Mouse (Mus musculus) embryonic facial prominence, embryonic 10.5 days (tissue): ENCODE data around the gene Hist1h3e. TPM values are rescaled to one million over a fixed set of nuclear protein-coding genes. Genes with fewer than 3 reads are reported as not detected.
"Not testable (repeated sequence)": the region's sequence is repeated elsewhere in the genome, so short reads cannot be mapped to it uniquely, and the experiment has no call there.

Source experiments
- DNase-seq: peaks from one replicate; pipeline ENCODE4 v3.0.0-alpha.2; 2017; ENCODE audit warnings: low spot score
- H3K27ac ChIP-seq: fragments of 300-500 bp; sonication (generic); replicated peaks from 2 replicates; pipeline ENCODE4 v1.5.1; 2016; ENCODE audit warnings: mild to moderate bottlenecking
- H3K27me3 ChIP-seq: fragments of 300-500 bp; sonication (generic); replicated peaks from 2 replicates; pipeline ENCODE4 v1.6.1; 2016; ENCODE audit warnings: low read depth, mild to moderate bottlenecking; ENCODE audit not compliant: poor library complexity, severe bottlenecking
- H3K36me3 ChIP-seq: fragments of 300-500 bp; sonication (generic); replicated peaks from 2 replicates; pipeline ENCODE4 v1.6.1; 2016; ENCODE audit warnings: mild to moderate bottlenecking, moderate library complexity
- H3K4me1 ChIP-seq: fragments of 300-500 bp; sonication (generic); 2 replicates; pipeline ENCODE4 v1.6.1; 2016
- H3K4me3 ChIP-seq: fragments of 300-500 bp; sonication (generic); 2 replicates; pipeline ENCODE4 v1.5.1; 2016; ENCODE audit warnings: mild to moderate bottlenecking, moderate library complexity
- H3K9me3 ChIP-seq: fragments of 300-500 bp; sonication (generic); 2 replicates; pipeline ENCODE4 v1.6.1; 2016; ENCODE audit warnings: mild to moderate bottlenecking
- WGBS: fragments of 180-500 bp; shearing (Covaris S2); methylation state at CpG from one replicate; pipeline ENCODE4 v1.1.7; 2016; 5-methylcytosine and 5-hydroxymethylcytosine counted together
- polyA plus RNA-seq: library from polyadenylated mRNA; unstranded; fragments of >200 nt; fragmentation: Nextera tagmentation; extraction: Ambion mirVana; gene quantifications from 2 replicates; pipeline ENCODE4 v1.2.1, GENCODE M21; 2016

The Hist1h3e gene
- polyA plus RNA-seq, 1 experiment from 2014 or later = 5.8 TPM

- Histone ChIP-seq H3K27me3 (no peaks in the 10 kb centered on the region), H3K4me1 (peaks cover 13% of the 10 kb centered on the region), H3K27ac (peak within 1 kb of the TSS; percentile 98), H3K36me3 (no peaks in the 10 kb centered on the region), H3K4me3 (peak within 1 kb of the TSS; percentile 61), H3K9me3 (no peaks in the 10 kb centered on the region)
- peak; percentile 79 for DNase-seq
- WGBS = under 1% methylated on average over 18 of the region's 18 CpGs
Observed at GRCm38 (mm10) chr13:23571022-23571503, 8.9 kb upstream of the Hist1h3e start, which contains the start of the genes Hist1h2ae and Hist1h2bg. TSS of gene Hist1h2ae (minus strand) at chr13:23571220. TSS of gene Hist1h2bg (plus strand) at chr13:23571396.

GRCm38 (mm10) chr13:23570261-23571021 lies 8.3 kb upstream of the Hist1h3e start:
- 1% methylated on average over 29 of the region's 41 CpGs for WGBS
- H3K9me3 ChIP-seq, H3K36me3 ChIP-seq, H3K27me3 ChIP-seq: not testable (repeated sequence)
- peak; percentile 26 for DNase-seq
- H3K27ac ChIP-seq = peak overlapping the region; percentile 98
- H3K4me3 ChIP-seq = peak overlapping the region; percentile 61
- H3K4me1 ChIP-seq = peaks cover 13% of the 10 kb centered on the region

DNA sequence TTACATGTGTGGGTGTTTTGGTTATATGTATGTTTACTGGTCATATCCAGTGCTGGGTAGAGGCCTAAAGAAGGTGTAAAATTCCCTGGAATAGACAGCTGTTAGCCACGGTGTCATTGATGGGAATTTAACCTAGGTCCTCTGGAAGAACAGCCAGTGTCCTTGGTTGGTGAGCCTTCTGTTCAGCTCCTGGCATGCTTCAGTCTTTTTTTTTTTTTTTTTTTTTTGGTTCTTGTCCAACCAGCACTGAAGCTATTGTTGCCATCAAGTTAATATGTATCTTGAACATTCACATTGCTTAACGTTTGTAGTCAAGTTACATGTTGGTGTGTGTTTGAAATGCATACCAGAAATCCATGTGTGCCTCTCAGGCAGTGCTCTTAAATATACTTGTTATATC lies 2.3 kb upstream of the Hist1h3e start:
- Histone ChIP-seq H3K36me3 (no peaks in the 10 kb centered on the region), H3K4me3 (no peak overlapping the region), H3K27ac (peak overlapping the region; percentile 98), H3K4me1 (0 out of 2 replicates have a peak, but pooled peaks cover 3% of the 10 kb centered on the region), H3K27me3 (no peaks in the 10 kb centered on the region), H3K9me3 (no peaks in the 10 kb centered on the region)
- 88% methylated on average over 2 of the region's 2 CpGs for WGBS
- DNase-seq = no peak

- 0 out of 2 replicates have a peak, but pooled peaks cover 3% of the 10 kb centered on the region for H3K4me1 ChIP-seq
- H3K4me3 ChIP-seq = peak overlapping the region; percentile 55
- no peaks in the 10 kb centered on the region for H3K9me3 ChIP-seq
- peak; percentile 42 for DNase-seq
- 4% methylated on average over 18 of the region's 18 CpGs for WGBS
- no peaks in the 10 kb centered on the region for H3K27me3 ChIP-seq
- H3K27ac ChIP-seq = peak overlapping the region; percentile 98
- H3K36me3 ChIP-seq = no peaks in the 10 kb centered on the region
Observed at GRCm38 (mm10) chr13:23562699-23563462, 712 bp upstream of the Hist1h3e start.

DNA sequence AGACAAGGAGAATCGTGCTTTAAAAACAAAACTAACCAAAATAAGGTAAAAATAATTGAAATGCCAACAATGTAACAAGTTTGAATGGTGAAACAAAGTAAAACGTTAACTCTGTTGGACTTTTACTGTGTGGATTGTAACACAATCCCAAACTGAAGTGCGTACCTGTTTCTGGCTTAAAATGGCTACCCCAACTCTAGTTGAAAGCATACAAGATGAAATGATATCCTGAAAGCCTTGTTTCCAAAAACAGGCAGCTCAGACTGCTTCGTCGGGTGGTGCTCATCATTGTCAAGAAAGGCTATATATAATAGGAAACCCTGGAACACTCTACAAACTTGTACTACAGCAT lies 662 bp downstream of the Hist1h3e start:
- H3K9me3 ChIP-seq, DNase-seq, H3K4me1 ChIP-seq, H3K36me3 ChIP-seq, H3K27me3 ChIP-seq: not testable (repeated sequence)
- peak overlapping the region; percentile 98 for H3K27ac ChIP-seq
- peak overlapping the region; percentile 55 for H3K4me3 ChIP-seq
- 0% methylated on average over 2 of the region's 5 CpGs for WGBS

GRCm38 (mm10) chr13:23560699-23561098 lies 1.5 kb downstream of the Hist1h3e start:
- not testable (repeated sequence) for H3K9me3 ChIP-seq, H3K36me3 ChIP-seq, H3K4me1 ChIP-seq, DNase-seq, H3K27me3 ChIP-seq
- H3K4me3 ChIP-seq = peak overlapping the region; percentile 33; the same call in 1 of the 2 replicates
- H3K27ac ChIP-seq = peak overlapping the region; percentile 71
- WGBS = 21% methylated on average over 2 of the region's 2 CpGs

DNA sequence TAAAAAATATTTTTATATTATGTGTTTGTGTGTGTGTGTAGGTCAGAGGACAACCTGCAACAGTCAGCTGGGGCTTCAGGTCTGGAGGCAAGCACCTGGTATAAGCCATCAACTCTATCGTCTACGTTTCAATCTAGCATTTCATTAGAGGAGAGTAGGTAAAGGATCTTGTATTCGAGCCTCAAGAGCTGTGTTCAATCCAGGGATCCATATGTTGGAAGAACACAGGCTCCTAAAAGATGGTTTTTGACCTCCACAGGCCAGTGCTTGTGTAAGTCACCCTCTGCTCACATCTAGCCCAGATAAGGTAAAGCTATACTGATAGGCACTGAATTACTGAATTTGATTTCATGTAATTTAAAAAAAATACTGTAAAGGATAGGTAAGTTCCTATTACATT lies 5.3 kb downstream of the Hist1h3e start:
- Histone ChIP-seq H3K36me3 (no peaks in the 10 kb centered on the region), H3K4me1 (peaks cover 22% of the 10 kb centered on the region), H3K27me3 (no peaks in the 10 kb centered on the region), H3K4me3 (peak overlapping the region; percentile 69), H3K27ac (peak overlapping the region; percentile 96), H3K9me3 (no peaks in the 10 kb centered on the region)
- 65% methylated on average over 3 of the region's 3 CpGs for WGBS
- no peak for DNase-seq

GRCm38 (mm10) chr13:23555839-23556416 lies 6.2 kb downstream of the Hist1h3e start:
- Histone ChIP-seq H3K4me1 (peaks cover 25% of the 10 kb centered on the region), H3K9me3 (no peaks in the 10 kb centered on the region), H3K36me3 (no peaks in the 10 kb centered on the region), H3K27ac (peak overlapping the region; percentile 96), H3K4me3 (peak overlapping the region; percentile 69), H3K27me3 (no peaks in the 10 kb centered on the region)
- DNase-seq = peak; percentile 79
- under 1% methylated on average over 18 of the region's 18 CpGs for WGBS

DNA sequence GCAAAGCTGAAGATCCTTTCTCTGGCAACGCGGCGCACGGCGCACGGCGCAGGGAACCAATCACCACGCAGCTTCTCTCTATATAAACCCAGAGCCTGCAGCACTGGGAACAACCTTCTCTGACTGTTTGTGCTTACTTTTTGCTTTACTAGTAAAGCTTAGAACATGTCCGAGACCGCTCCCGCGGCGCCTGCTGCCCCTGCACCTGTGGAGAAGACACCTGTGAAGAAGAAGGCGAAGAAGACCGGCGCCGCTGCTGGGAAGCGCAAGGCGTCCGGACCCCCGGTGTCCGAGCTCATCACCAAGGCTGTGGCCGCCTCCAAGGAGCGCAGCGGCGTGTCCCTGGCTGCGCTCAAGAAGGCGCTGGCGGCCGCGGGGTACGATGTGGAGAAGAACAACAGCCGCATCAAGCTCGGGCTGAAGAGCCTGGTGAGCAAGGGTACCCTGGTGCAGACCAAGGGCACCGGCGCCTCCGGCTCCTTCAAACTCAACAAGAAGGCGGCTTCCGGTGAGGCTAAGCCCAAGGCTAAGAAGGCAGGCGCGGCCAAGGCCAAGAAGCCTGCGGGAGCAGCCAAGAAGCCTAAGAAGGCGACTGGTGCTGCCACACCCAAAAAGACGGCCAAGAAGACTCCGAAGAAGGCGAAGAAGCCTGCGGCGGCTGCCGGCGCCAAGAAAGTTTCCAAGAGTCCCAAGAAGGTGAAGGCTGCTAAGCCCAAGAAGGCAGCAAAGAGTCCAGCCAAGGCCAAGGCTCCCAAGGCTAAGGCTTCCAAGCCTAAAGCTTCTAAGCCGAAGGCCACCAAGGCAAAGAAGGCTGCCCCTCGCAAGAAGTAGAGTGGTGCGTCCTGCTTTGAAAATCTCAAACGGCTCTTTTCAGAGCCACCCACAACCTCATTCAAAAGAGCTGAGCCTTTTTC lies 7.0 kb downstream of the Hist1h3e start:
- DNase-seq = peak; percentile 89
- H3K9me3 ChIP-seq = no peaks in the 10 kb centered on the region
- no peaks in the 10 kb centered on the region for H3K27me3 ChIP-seq
- WGBS = under 1% methylated on average over 54 of the region's 54 CpGs
- H3K4me1 ChIP-seq = peaks cover 28% of the 10 kb centered on the region
- H3K36me3 ChIP-seq = no peaks in the 10 kb centered on the region
- H3K4me3 ChIP-seq = peak overlapping the region; percentile 69
- peak overlapping the region; percentile 96 for H3K27ac ChIP-seq

DNA sequence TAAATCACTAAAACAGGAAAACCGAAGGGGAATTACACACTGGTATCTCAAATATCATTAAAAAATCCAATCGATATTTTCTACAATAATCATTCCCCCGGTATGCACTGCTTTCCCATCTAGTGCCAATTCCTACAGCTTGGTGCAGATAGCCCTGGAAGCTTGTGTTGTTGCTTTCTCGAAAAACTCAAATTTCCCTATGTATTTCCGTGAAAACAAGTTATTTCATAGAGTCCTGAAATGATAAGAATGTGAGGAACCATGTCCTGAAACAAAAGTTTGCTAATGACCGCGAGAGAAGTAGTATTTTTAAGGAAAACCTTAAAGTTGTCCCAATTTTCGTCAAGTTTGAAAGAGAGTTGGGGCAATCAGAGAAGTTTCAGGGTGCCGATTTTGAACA lies 7.8 kb downstream of the Hist1h3e start:
- no peaks in the 10 kb centered on the region for H3K9me3 ChIP-seq
- 25% methylated on average over 9 of the region's 9 CpGs for WGBS
- H3K36me3 ChIP-seq = no peaks in the 10 kb centered on the region
- peak overlapping the region; percentile 96 for H3K27ac ChIP-seq
- peaks cover 28% of the 10 kb centered on the region for H3K4me1 ChIP-seq
- no peak for DNase-seq
- H3K27me3 ChIP-seq = no peaks in the 10 kb centered on the region
- peak overlapping the region; percentile 69 for H3K4me3 ChIP-seq

DNA sequence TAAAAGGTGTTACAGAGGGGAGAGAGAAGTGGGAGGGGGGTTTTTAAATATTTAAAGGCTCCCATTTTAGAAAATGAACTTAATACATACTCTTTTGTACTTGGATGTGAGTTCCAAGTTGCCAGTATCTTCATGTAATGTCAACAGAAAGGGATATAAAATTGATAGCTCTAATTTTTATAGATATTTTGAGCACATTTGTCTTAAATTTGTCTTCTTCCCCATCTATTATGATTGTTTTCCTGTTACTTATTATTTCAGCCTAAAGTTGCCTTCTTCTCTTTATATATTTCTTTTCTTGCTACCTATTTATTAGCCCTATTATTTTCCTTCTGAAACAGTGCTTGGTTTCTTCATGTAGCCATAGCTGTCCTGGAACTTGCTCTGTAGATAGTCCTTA lies 9.2 kb downstream of the Hist1h3e start, which contains the start of gene Hist1h1d:
Gene Hist1h1d (plus strand): TSS at position 301 of the 400 bp plus-strand sequence.
- peaks cover 32% of the 10 kb centered on the region for H3K4me1 ChIP-seq
- peak within 1 kb of the TSS; percentile 69; the same call in 1 of the 2 replicates for H3K4me3 ChIP-seq
- no peaks in the 10 kb centered on the region for H3K9me3 ChIP-seq
- no peaks in the 10 kb centered on the region for H3K36me3 ChIP-seq
- H3K27ac ChIP-seq = peak within 1 kb of the TSS; percentile 96
- H3K27me3 ChIP-seq = no peaks in the 10 kb centered on the region
- DNase-seq = no peak
